In genomic region chr2:131945225-131945624, GRCm38 (mm10) we compare ENCODE assay signal across 19 mouse cellular contexts. TPM values are rescaled to one million over a fixed set of nuclear protein-coding genes. Genes with fewer than 3 reads are reported as not detected.
DNase-seq lines count a peak whose midpoint lies in the region; ATAC-seq and TF ChIP-seq lines count a peak whose summit lies in the region.
"Had no signal": no experiment of that assay in that cellular context is flagged by ENCODE, and none has a peak within 500 bp of the region (broad histone marks: within the 10 kb centered on the region; RNA-seq: fewer than 3 reads in every experiment).

No protein-coding gene starts in this region.

- TF ChIP-seq CTCF in lung, embryonic 14.5 days (IDR thresholded peaks at IDR 0.05; ENCODE audit: low read depth): no peak

- 0 out of 2 replicates have a peak overlapping the region, but pooled peaks have one; percentile 22 for H3K27ac ChIP-seq in heart, embryonic 10.5 days
- peak overlapping the region; percentile 3; the same call in 1 of the 2 replicates for H3K27ac ChIP-seq in lung, embryonic 14.5 days (ENCODE audit: low read depth)
- no peak overlapping the region for H3K27ac ChIP-seq in hindbrain, embryonic 10.5 days
- H3K27ac ChIP-seq: hindbrain, postnatal 0 days; limb, embryonic 15.5 days; macrophage; neural tube, embryonic 15.5 days had no signal

- H3K4me1 ChIP-seq in heart, embryonic 10.5 days: peaks cover 16% of the 10 kb centered on the region
- H3K4me1 ChIP-seq in lung, embryonic 14.5 days (ENCODE audit: insufficient read depth): no peaks in the 10 kb centered on the region; the same call in 1 of the 2 replicates
- peaks cover 8% of the 10 kb centered on the region; the same call in 1 of the 2 replicates for H3K4me1 ChIP-seq in hindbrain, embryonic 10.5 days (replicated peaks)

- H3K9ac ChIP-seq in lung, embryonic 14.5 days: no peak overlapping the region
- H3K9ac ChIP-seq: limb, embryonic 15.5 days; neural tube, embryonic 15.5 days had no signal

- DNase-seq in heart, embryonic 10.5 days (ENCODE audit: low spot score): no peak
- no peak for DNase-seq in heart, adult 8-10 months (ENCODE audit: low spot score)
- DNase-seq in lung, embryonic 14.5 days: peak; percentile 32
- DNase-seq in lung, postnatal 25 days (ENCODE audit: low spot score): no peak
- peak; percentile 8 to 16 for DNase-seq in urinary bladder, postnatal 4 days (ENCODE audit: low spot score in 2 of 2)
- DNase-seq in urinary bladder, adult 18-20 months (ENCODE audit: low spot score in 2 of 2): no peak
- DNase-seq in hindbrain, embryonic 10.5 days (ENCODE audit: low spot score): no peak
- DNase-seq: cerebellum, adult 8-10 months had no signal

- H3K36me3 ChIP-seq in heart, embryonic 10.5 days: no peaks in the 10 kb centered on the region
- H3K36me3 ChIP-seq in lung, embryonic 14.5 days (ENCODE audit: insufficient read depth): no peaks in the 10 kb centered on the region
- no peaks in the 10 kb centered on the region for H3K36me3 ChIP-seq in hindbrain, embryonic 10.5 days
- H3K36me3 ChIP-seq: limb, embryonic 15.5 days; neural tube, embryonic 15.5 days had no signal

- H3K9me3 ChIP-seq in heart, embryonic 10.5 days: no peaks in the 10 kb centered on the region
- H3K9me3 ChIP-seq in lung, embryonic 14.5 days (ENCODE audit: low read depth, low read length): no peaks in the 10 kb centered on the region
- H3K9me3 ChIP-seq in hindbrain, embryonic 10.5 days: no peaks in the 10 kb centered on the region
- H3K9me3 ChIP-seq: limb, embryonic 15.5 days; neural tube, embryonic 15.5 days had no signal

- WGBS in heart, embryonic 10.5 days: 61% methylated on average over 8 of the region's 8 CpGs
- 57% methylated on average over 8 of the region's 8 CpGs for WGBS in lung, embryonic 14.5 days
- 91% methylated on average over 8 of the region's 8 CpGs for WGBS in hindbrain, embryonic 10.5 days

- peak; percentile 45; the same call in 1 of the 2 replicates for ATAC-seq in lung, embryonic 14.5 days (ENCODE audit: insufficient read depth)
- ATAC-seq in CD4-positive, CD25-positive, alpha-beta regulatory T cell, adult 4 months: no peak
- ATAC-seq: hindbrain, postnatal 0 days; midbrain, embryonic 16.5 days had no signal

- no peak overlapping the region for H3K4me2 ChIP-seq in lung, embryonic 14.5 days
- H3K4me2 ChIP-seq: limb, embryonic 15.5 days; neural tube, embryonic 15.5 days had no signal

- 0 out of 2 replicates have a peak, but pooled peaks cover under 1% of the 10 kb centered on the region for H3K27me3 ChIP-seq in heart, embryonic 10.5 days (ENCODE audit: insufficient read depth, poor library complexity, severe bottlenecking)
- H3K27me3 ChIP-seq in lung, embryonic 14.5 days (ENCODE audit: insufficient read depth, low read length): no peaks in the 10 kb centered on the region
- H3K27me3 ChIP-seq in hindbrain, embryonic 10.5 days (ENCODE audit: insufficient read depth, poor library complexity, severe bottlenecking): peaks cover 9% of the 10 kb centered on the region; the same call in 1 of the 2 replicates
- H3K27me3 ChIP-seq: neural tube, embryonic 15.5 days had no signal

- no peak overlapping the region for H3K4me3 ChIP-seq in heart, embryonic 10.5 days
- H3K4me3 ChIP-seq in lung, embryonic 14.5 days (ENCODE audit: low read depth, low read length): no peak overlapping the region
- H3K4me3 ChIP-seq in hindbrain, embryonic 10.5 days: no peak overlapping the region
- H3K4me3 ChIP-seq: limb, embryonic 15.5 days; neural tube, embryonic 15.5 days had no signal

RNA-seq across cellular contexts. Expression of gene Prnd, which starts 5.4 kb away (rescaled TPM):
- 3.1 and 4.6 TPM in 2 replicates for polyA plus RNA-seq in heart, embryonic 10.5 days (2016; fragmentation: Nextera tagmentation; extraction: Ambion mirVana)
- 1 to 10 TPM in 2 of 4 experiments, under 1 TPM in 2; 0.22 to 1.8 (median 1.2) TPM for total RNA-seq in heart, adult 8-10 months (2022)
- polyA plus RNA-seq in lung, embryonic 14.5 days (2014; fragmentation: Nextera tagmentation; extraction: Ambion mirVana): 55.8 and 57.3 TPM in 2 replicates
- polyA plus RNA-seq in CD4-positive, CD25-positive, alpha-beta regulatory T cell, adult 4 months (2017; shearing (Covaris generic)): under 1 TPM in 1 of 2 experiments, not detected in 1; 0.19 TPM
- polyA plus RNA-seq in hindbrain, embryonic 10.5 days (2016; fragmentation: Nextera tagmentation; extraction: Ambion mirVana): 4.1 and 5.5 TPM in 2 replicates
- total RNA-seq: left cerebral cortex, adult 18-20 months had no signal
- polyA plus RNA-seq: macrophage had no signal

RNA-seq across cellular contexts. Expression of gene Prn, which starts 35.5 kb away (rescaled TPM):
- polyA plus RNA-seq in heart, embryonic 10.5 days (2016; fragmentation: Nextera tagmentation; extraction: Ambion mirVana): 0.35 TPM in 1 of 2 replicates, not detected in the other
- under 1 TPM in 3 of 4 experiments, not detected in 1; 0.20 to 0.69 (median 0.38) TPM for total RNA-seq in heart, adult 8-10 months (2022)
- not detected in 2 replicates for polyA plus RNA-seq in lung, embryonic 14.5 days (2014; fragmentation: Nextera tagmentation; extraction: Ambion mirVana)
- not detected for polyA plus RNA-seq in CD4-positive, CD25-positive, alpha-beta regulatory T cell, adult 4 months (2017; shearing (Covaris generic))
- not detected in 2 replicates for polyA plus RNA-seq in hindbrain, embryonic 10.5 days (2016; fragmentation: Nextera tagmentation; extraction: Ambion mirVana)
- total RNA-seq: hindbrain, postnatal 0 days; left cerebral cortex, adult 18-20 months had no signal
- polyA plus RNA-seq: heart, embryonic 14.5 days; kidney, embryonic 14.5 days; limb, embryonic 15.5 days; macrophage; midbrain, embryonic 16.5 days; neural tube, embryonic 15.5 days; stomach, embryonic 14.5 days; urinary bladder, adult 2 months had no signal

RNA-seq across cellular contexts. Expression of gene Prnp, which starts 35.5 kb away (rescaled TPM):
- 62.6 and 67.0 TPM in 2 replicates for polyA plus RNA-seq in heart, embryonic 10.5 days (2016; fragmentation: Nextera tagmentation; extraction: Ambion mirVana)
- 100 to 1,000 TPM; 135 to 164 (median 149) TPM for total RNA-seq in heart, adult 8-10 months (2022)
- polyA plus RNA-seq in lung, embryonic 14.5 days (2014; fragmentation: Nextera tagmentation; extraction: Ambion mirVana): 31.2 and 32.8 TPM in 2 replicates
- 10 to 100 TPM; 11.8 to 12.3 TPM for polyA plus RNA-seq in CD4-positive, CD25-positive, alpha-beta regulatory T cell, adult 4 months (2017; shearing (Covaris generic))
- 21.0 and 43.7 TPM in 2 replicates for polyA plus RNA-seq in hindbrain, embryonic 10.5 days (2016; fragmentation: Nextera tagmentation; extraction: Ambion mirVana)

Comparison
In these comparisons a context has a peak if more than half of its experiments do, and no peak if none do; other contexts are left out.
1. DNase-seq: peak in lung, embryonic 14.5 days (single experiment) and urinary bladder, postnatal 4 days (2 of 2); none in heart, embryonic 10.5 days (single experiment), heart, adult 8-10 months (single experiment), lung, postnatal 25 days (single experiment), urinary bladder, adult 18-20 months (0 of 2) and hindbrain, embryonic 10.5 days (single experiment).